Mouse (Mus musculus) midbrain, embryonic 10.5 days (tissue): ENCODE results near the gene Col18a1. TPM values are rescaled to one million over a fixed set of nuclear protein-coding genes. Genes with fewer than 3 reads are reported as not detected.

Source experiments
- DNase-seq: peaks from one replicate; pipeline ENCODE4 v3.0.0-alpha.2; 2017; ENCODE audit warnings: low spot score
- H3K27ac ChIP-seq: fragments of 300-500 bp; sonication (generic); replicated peaks from 2 replicates; pipeline ENCODE4 v1.5.1; 2016; ENCODE audit warnings: mild to moderate bottlenecking
- H3K27me3 ChIP-seq: fragments of 300-500 bp; sonication (generic); 2 replicates; pipeline ENCODE4 v1.6.1; 2016; ENCODE audit warnings: low read depth, mild to moderate bottlenecking; ENCODE audit not compliant: poor library complexity, severe bottlenecking
- H3K36me3 ChIP-seq: fragments of 300-500 bp; sonication (generic); 2 replicates; pipeline ENCODE4 v1.6.1; 2016; ENCODE audit warnings: mild to moderate bottlenecking, moderate library complexity
- H3K4me1 ChIP-seq: fragments of 300-500 bp; sonication (generic); 2 replicates; pipeline ENCODE4 v1.6.1; 2016
- H3K4me3 ChIP-seq: fragments of 300-500 bp; sonication (generic); 2 replicates; pipeline ENCODE4 v1.5.1; 2016; ENCODE audit warnings: mild to moderate bottlenecking, moderate library complexity
- H3K9me3 ChIP-seq: fragments of 300-500 bp; sonication (generic); replicated peaks from 2 replicates; pipeline ENCODE4 v1.6.1; 2016; ENCODE audit warnings: mild to moderate bottlenecking
- WGBS: fragments of 180-500 bp; shearing (Covaris S2); methylation state at CpG from one replicate; pipeline ENCODE4 v1.1.7; 2016; 5-methylcytosine and 5-hydroxymethylcytosine counted together
- polyA plus RNA-seq: library from polyadenylated mRNA; unstranded; fragments of >200 nt; fragmentation: Nextera tagmentation; extraction: Ambion mirVana; gene quantifications from 2 replicates; pipeline ENCODE4 v1.2.1, GENCODE M21; 2016

The Col18a1 gene
- 146 and 155 TPM in 2 replicates for polyA plus RNA-seq

- peak within 1 kb of the TSS; percentile 72 for H3K4me3 ChIP-seq
- peaks cover 64% of the 10 kb centered on the region for H3K4me1 ChIP-seq
- peak; percentile 86 for DNase-seq
- under 1% methylated on average over 42 of the region's 42 CpGs for WGBS
- H3K9me3 ChIP-seq, result no peaks in the 10 kb centered on the region
- peaks cover 20% of the 10 kb centered on the region for H3K27me3 ChIP-seq
- H3K27ac ChIP-seq, result peak within 1 kb of the TSS; percentile 96
- no peaks in the 10 kb centered on the region for H3K36me3 ChIP-seq
These were observed at the start of gene Col18a1 for GRCm38 (mm10) chr10:77165963-77166717. Col18a1 (minus strand) TSS chr10:77166548.

- peak overlapping the region; percentile 9 for H3K27ac ChIP-seq
- WGBS, result 70% methylated on average over 4 of the region's 4 CpGs
These were observed 49.3 kb upstream of the Col18a1 start for GRCm38 (mm10) chr10:77215641-77216040.

GRCm38 (mm10) chr10:77214586-77214985, 48.2 kb upstream of the Col18a1 start:
- H3K36me3 ChIP-seq, result no peaks in the 10 kb centered on the region
- WGBS, result 84% methylated on average over 8 of the region's 8 CpGs
- no peak overlapping the region for H3K27ac ChIP-seq
- no peaks in the 10 kb centered on the region for H3K9me3 ChIP-seq
- no peaks in the 10 kb centered on the region for H3K27me3 ChIP-seq
- peaks cover 20% of the 10 kb centered on the region for H3K4me1 ChIP-seq
- no peak for DNase-seq
- H3K4me3 ChIP-seq, result no peak overlapping the region

More at GRCm38 (mm10) chr10:77215641-77216040, 49.3 kb upstream of the Col18a1 start:
- DNase-seq, result no peak
- peaks cover 19% of the 10 kb centered on the region for H3K4me1 ChIP-seq
- H3K27me3 ChIP-seq, result no peaks in the 10 kb centered on the region
- H3K4me3 ChIP-seq, result no peak overlapping the region
- no peaks in the 10 kb centered on the region for H3K9me3 ChIP-seq
- H3K36me3 ChIP-seq, result no peaks in the 10 kb centered on the region

GRCm38 (mm10) chr10:77213483-77213882, 47.1 kb upstream of the Col18a1 start:
- Histone ChIP-seq H3K36me3 (no peaks in the 10 kb centered on the region), H3K4me3 (no peak overlapping the region), H3K9me3 (no peaks in the 10 kb centered on the region), H3K27me3 (no peaks in the 10 kb centered on the region), H3K27ac (no peak overlapping the region), H3K4me1 (peaks cover 30% of the 10 kb centered on the region)
- 92% methylated on average over 5 of the region's 5 CpGs for WGBS
- no peak for DNase-seq

GRCm38 (mm10) chr10:77212354-77213120, 46.2 kb upstream of the Col18a1 start:
- H3K27me3 ChIP-seq, result no peaks in the 10 kb centered on the region
- 81% methylated on average over 6 of the region's 6 CpGs for WGBS
- H3K36me3 ChIP-seq, result no peaks in the 10 kb centered on the region
- H3K4me3 ChIP-seq, result no peak overlapping the region
- peak overlapping the region; percentile 28; the same call in 1 of the 2 replicates for H3K27ac ChIP-seq
- H3K9me3 ChIP-seq, result no peaks in the 10 kb centered on the region
- peaks cover 30% of the 10 kb centered on the region for H3K4me1 ChIP-seq
- DNase-seq, result no peak

- Histone ChIP-seq H3K9me3 (no peaks in the 10 kb centered on the region), H3K27me3 (no peaks in the 10 kb centered on the region), H3K4me1 (peaks cover 39% of the 10 kb centered on the region), H3K4me3 (no peak overlapping the region), H3K36me3 (no peaks in the 10 kb centered on the region), H3K27ac (peak overlapping the region; percentile 46)
- WGBS, result 84% methylated on average over 11 of the region's 11 CpGs
- DNase-seq, result no peak
These were observed 44.8 kb upstream of the Col18a1 start for GRCm38 (mm10) chr10:77211116-77211570.

GRCm38 (mm10) chr10:77210666-77211065, 44.3 kb upstream of the Col18a1 start:
- Histone ChIP-seq H3K27ac (0 out of 2 replicates have a peak overlapping the region, but pooled peaks have one; percentile 46), H3K4me3 (no peak overlapping the region), H3K27me3 (no peaks in the 10 kb centered on the region), H3K36me3 (no peaks in the 10 kb centered on the region), H3K4me1 (peaks cover 38% of the 10 kb centered on the region), H3K9me3 (no peaks in the 10 kb centered on the region)
- WGBS, result 96% methylated on average over 3 of the region's 3 CpGs
- no peak for DNase-seq

- H3K9me3 ChIP-seq, result no peaks in the 10 kb centered on the region
- no peaks in the 10 kb centered on the region for H3K36me3 ChIP-seq
- peak overlapping the region; percentile 69 for H3K27ac ChIP-seq
- H3K4me1 ChIP-seq, result peaks cover 43% of the 10 kb centered on the region
- no peaks in the 10 kb centered on the region for H3K27me3 ChIP-seq
- no peak overlapping the region for H3K4me3 ChIP-seq
- no peak for DNase-seq
- WGBS, result 42% methylated on average over 5 of the region's 5 CpGs
These were observed 42.9 kb upstream of the Col18a1 start for GRCm38 (mm10) chr10:77209261-77209660.

- Histone ChIP-seq H3K9me3 (no peaks in the 10 kb centered on the region), H3K4me3 (no peak overlapping the region), H3K27ac (peak overlapping the region; percentile 35; the same call in 1 of the 2 replicates), H3K27me3 (no peaks in the 10 kb centered on the region), H3K36me3 (no peaks in the 10 kb centered on the region), H3K4me1 (peaks cover 32% of the 10 kb centered on the region)
- 41% methylated on average over 3 of the region's 3 CpGs for WGBS
- DNase-seq, result no peak
These were observed 40.3 kb upstream of the Col18a1 start for GRCm38 (mm10) chr10:77206565-77207079.

GRCm38 (mm10) chr10:77206134-77206533, 39.8 kb upstream of the Col18a1 start:
- no peak for DNase-seq
- Histone ChIP-seq H3K36me3 (no peaks in the 10 kb centered on the region), H3K9me3 (no peaks in the 10 kb centered on the region), H3K4me1 (peaks cover 35% of the 10 kb centered on the region), H3K27ac (no peak overlapping the region), H3K4me3 (no peak overlapping the region), H3K27me3 (no peaks in the 10 kb centered on the region)
- 85% methylated on average over 2 of the region's 2 CpGs for WGBS

GRCm38 (mm10) chr10:77203960-77204359, 37.6 kb upstream of the Col18a1 start:
- DNase-seq, result no peak
- H3K36me3 ChIP-seq, result no peaks in the 10 kb centered on the region
- no peaks in the 10 kb centered on the region for H3K9me3 ChIP-seq
- 94% methylated on average over 4 of the region's 4 CpGs for WGBS
- no peak overlapping the region for H3K27ac ChIP-seq
- H3K4me1 ChIP-seq, result peaks cover 39% of the 10 kb centered on the region
- no peaks in the 10 kb centered on the region for H3K27me3 ChIP-seq
- no peak overlapping the region for H3K4me3 ChIP-seq

GRCm38 (mm10) chr10:77201919-77202318, 35.6 kb upstream of the Col18a1 start:
- no peak overlapping the region for H3K4me3 ChIP-seq
- no peaks in the 10 kb centered on the region for H3K9me3 ChIP-seq
- no peak overlapping the region; the same call in 1 of the 2 replicates for H3K27ac ChIP-seq
- WGBS, result 64% methylated on average over 5 of the region's 5 CpGs
- no peak for DNase-seq
- H3K27me3 ChIP-seq, result no peaks in the 10 kb centered on the region
- H3K36me3 ChIP-seq, result no peaks in the 10 kb centered on the region
- H3K4me1 ChIP-seq, result peaks cover 47% of the 10 kb centered on the region
